Mouse (Mus musculus) limb, embryonic 10.5 days (tissue): ENCODE measurements around the gene Tram2. TPM values are rescaled to one million over a fixed set of nuclear protein-coding genes. Genes with fewer than 3 reads are reported as not detected.

ENCODE experiments used
- DNase-seq: peaks from one replicate; pipeline ENCODE4 v3.0.0-alpha.2; 2017; ENCODE audit warnings: low spot score
- H3K27ac ChIP-seq: fragments of 300-500 bp; sonication (generic); 2 replicates; pipeline ENCODE4 v1.5.1; 2016; ENCODE audit warnings: mild to moderate bottlenecking
- H3K27me3 ChIP-seq: fragments of 300-500 bp; sonication (generic); 2 replicates; pipeline ENCODE4 v1.6.1; 2016; ENCODE audit warnings: low read depth, mild to moderate bottlenecking; ENCODE audit not compliant: poor library complexity, severe bottlenecking
- H3K36me3 ChIP-seq: fragments of 300-500 bp; sonication (generic); 2 replicates; pipeline ENCODE4 v1.6.1; 2016; ENCODE audit warnings: mild to moderate bottlenecking, moderate library complexity
- H3K4me1 ChIP-seq: fragments of 300-500 bp; sonication (generic); 2 replicates; pipeline ENCODE4 v1.6.1; 2016
- H3K4me3 ChIP-seq: fragments of 300-500 bp; sonication (generic); 2 replicates; pipeline ENCODE4 v1.5.1; 2016; ENCODE audit warnings: mild to moderate bottlenecking, moderate library complexity
- H3K9me3 ChIP-seq: fragments of 300-500 bp; sonication (generic); replicated peaks from 2 replicates; pipeline ENCODE4 v1.6.1; 2016; ENCODE audit warnings: mild to moderate bottlenecking
- WGBS: fragments of 180-500 bp; shearing (Covaris S2); methylation state at CpG from one replicate; pipeline ENCODE4 v1.1.7; 2016; 5-methylcytosine and 5-hydroxymethylcytosine counted together
- polyA plus RNA-seq: library from polyadenylated mRNA; unstranded; fragments of >200 nt; fragmentation: Nextera tagmentation; extraction: Ambion mirVana; gene quantifications from 2 replicates; pipeline ENCODE4 v1.2.1, GENCODE M21; 2016

Tram2 gene
- polyA plus RNA-seq, 1 experiment from 2014 or later: 6.1 TPM

DNA sequence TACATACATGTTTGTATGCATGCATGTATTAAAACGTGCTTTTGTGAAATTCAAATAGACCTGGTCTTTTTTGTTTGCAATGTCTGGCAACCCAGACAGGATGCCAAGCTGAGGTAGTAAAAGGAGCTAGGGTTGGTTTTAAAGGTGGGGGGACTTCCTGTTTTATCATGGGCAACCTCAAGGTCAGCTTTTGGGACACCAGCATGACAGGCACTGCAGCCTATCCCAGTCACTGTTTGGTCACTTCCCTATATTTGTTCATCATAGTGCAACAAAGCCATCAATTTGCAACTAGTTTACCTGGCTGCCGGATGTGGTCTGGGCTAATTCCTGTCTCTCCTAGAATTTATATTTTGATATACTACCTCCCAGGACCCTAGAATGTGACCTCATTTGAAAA is 47.4 kb downstream of the Tram2 start:
- Histone ChIP-seq H3K4me3 (no peak overlapping the region), H3K27me3 (no peaks in the 10 kb centered on the region), H3K4me1 (peaks cover 7% of the 10 kb centered on the region), H3K36me3 (0 out of 2 replicates have a peak, but pooled peaks cover 7% of the 10 kb centered on the region), H3K9me3 (no peaks in the 10 kb centered on the region), H3K27ac (no peak overlapping the region)
- DNase-seq: no peak
- WGBS: 86% methylated on average over 2 of the region's 2 CpGs

- Histone ChIP-seq H3K27me3 (no peaks in the 10 kb centered on the region), H3K27ac (no peak overlapping the region), H3K4me1 (peaks cover 6% of the 10 kb centered on the region), H3K9me3 (no peaks in the 10 kb centered on the region), H3K36me3 (0 out of 2 replicates have a peak, but pooled peaks cover 3% of the 10 kb centered on the region), H3K4me3 (no peak overlapping the region)
- no peak for DNase-seq
- 98% methylated on average over 4 of the region's 4 CpGs for WGBS
Measured at GRCm38 (mm10) chr1:21029000-21029399, 50.0 kb downstream of the Tram2 start.

- Histone ChIP-seq H3K4me3 (no peak overlapping the region), H3K36me3 (0 out of 2 replicates have a peak, but pooled peaks cover 3% of the 10 kb centered on the region), H3K27ac (no peak overlapping the region), H3K9me3 (no peaks in the 10 kb centered on the region), H3K4me1 (no peaks in the 10 kb centered on the region), H3K27me3 (no peaks in the 10 kb centered on the region)
- no peak for DNase-seq
- 87% methylated on average over 7 of the region's 7 CpGs for WGBS
Measured at GRCm38 (mm10) chr1:21026534-21026933, 52.5 kb downstream of the Tram2 start.

DNA sequence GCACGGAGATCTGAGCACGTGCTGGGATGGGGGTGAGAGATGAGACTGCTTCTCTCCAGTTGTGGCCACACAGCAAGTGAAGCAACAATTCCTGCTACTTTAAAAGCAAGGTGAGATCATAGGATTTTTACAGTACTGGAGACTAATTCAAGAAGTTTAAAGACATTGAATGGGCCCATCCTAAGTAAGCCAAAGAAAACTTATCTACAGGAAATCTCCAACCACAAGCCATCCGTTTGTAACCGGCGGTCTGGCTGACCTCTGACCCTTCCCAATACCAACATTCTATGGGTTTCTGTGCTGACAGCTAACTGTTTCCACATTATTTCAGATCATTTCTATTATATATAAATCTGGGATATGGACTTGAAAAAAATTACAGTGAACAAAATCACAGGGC is 53.8 kb downstream of the Tram2 start:
- H3K27ac ChIP-seq: no peak overlapping the region
- 0 out of 2 replicates have a peak, but pooled peaks cover under 1% of the 10 kb centered on the region for H3K36me3 ChIP-seq
- DNase-seq: no peak
- no peaks in the 10 kb centered on the region for H3K9me3 ChIP-seq
- H3K4me1 ChIP-seq: no peaks in the 10 kb centered on the region
- 83% methylated on average over 5 of the region's 5 CpGs for whole genome bisulfite sequencing
- H3K27me3 ChIP-seq: no peaks in the 10 kb centered on the region
- no peak overlapping the region for H3K4me3 ChIP-seq

DNA sequence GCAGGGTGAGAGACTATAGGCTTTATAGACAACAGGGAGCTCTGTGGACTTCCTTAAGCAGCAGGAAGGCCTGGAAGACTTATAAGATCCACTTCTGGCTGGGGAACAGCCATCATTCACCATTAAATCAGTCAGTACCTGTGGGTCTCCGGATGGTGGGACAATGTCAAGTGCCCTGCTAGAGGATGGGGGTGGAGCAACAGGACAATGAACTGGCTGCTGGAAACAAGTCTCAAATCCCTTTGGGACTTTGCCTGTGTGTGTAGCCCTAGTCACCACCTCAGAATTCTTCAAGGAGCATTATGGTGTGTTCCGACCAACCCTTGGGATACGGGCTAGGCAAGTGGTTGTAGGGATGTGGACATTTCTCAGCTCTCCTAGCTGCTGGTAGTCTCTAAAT is 55.9 kb downstream of the Tram2 start:
- no peaks in the 10 kb centered on the region for H3K36me3 ChIP-seq
- no peaks in the 10 kb centered on the region for H3K4me1 ChIP-seq
- 86% methylated on average over 3 of the region's 3 CpGs for WGBS
- H3K27ac ChIP-seq: no peak overlapping the region
- no peak for DNase-seq
- H3K27me3 ChIP-seq: no peaks in the 10 kb centered on the region
- no peak overlapping the region for H3K4me3 ChIP-seq
- H3K9me3 ChIP-seq: no peaks in the 10 kb centered on the region

DNA sequence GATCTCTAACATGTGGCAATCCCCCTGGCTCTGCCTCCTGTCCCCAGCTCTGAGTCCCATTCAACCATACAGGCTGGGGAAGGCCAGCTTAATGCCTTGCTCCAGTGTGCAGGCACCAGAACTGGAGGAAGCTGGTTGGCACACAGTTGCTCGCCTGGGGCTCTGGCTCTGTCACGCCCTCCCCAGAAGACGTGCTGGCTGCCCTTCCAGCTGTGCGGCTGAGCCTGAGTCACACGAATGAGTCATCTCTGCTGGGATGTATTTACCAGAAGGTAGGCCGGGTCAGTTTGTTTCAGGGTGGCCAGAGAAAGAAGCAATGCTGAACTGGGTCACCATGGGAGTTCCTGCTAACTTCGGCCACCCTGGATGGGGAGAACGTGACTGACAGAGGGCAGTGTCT is 64.6 kb downstream of the Tram2 start:
- no peak overlapping the region for H3K4me3 ChIP-seq
- 74% methylated on average over 8 of the region's 8 CpGs for WGBS
- no peaks in the 10 kb centered on the region for H3K27me3 ChIP-seq
- H3K27ac ChIP-seq: no peak overlapping the region
- no peaks in the 10 kb centered on the region for H3K4me1 ChIP-seq
- H3K36me3 ChIP-seq: peaks cover 31% of the 10 kb centered on the region
- no peak for DNase-seq
- H3K9me3 ChIP-seq: no peaks in the 10 kb centered on the region

- Histone ChIP-seq H3K27ac (no peak overlapping the region), H3K9me3 (no peaks in the 10 kb centered on the region), H3K36me3 (peaks cover 46% of the 10 kb centered on the region), H3K4me3 (no peak overlapping the region), H3K4me1 (0 out of 2 replicates have a peak, but pooled peaks cover 3% of the 10 kb centered on the region), H3K27me3 (no peaks in the 10 kb centered on the region)
- 82% methylated on average over 6 of the region's 6 CpGs for WGBS
- no peak for DNase-seq
Measured at GRCm38 (mm10) chr1:21010282-21010800, 68.7 kb downstream of the Tram2 start.

DNA sequence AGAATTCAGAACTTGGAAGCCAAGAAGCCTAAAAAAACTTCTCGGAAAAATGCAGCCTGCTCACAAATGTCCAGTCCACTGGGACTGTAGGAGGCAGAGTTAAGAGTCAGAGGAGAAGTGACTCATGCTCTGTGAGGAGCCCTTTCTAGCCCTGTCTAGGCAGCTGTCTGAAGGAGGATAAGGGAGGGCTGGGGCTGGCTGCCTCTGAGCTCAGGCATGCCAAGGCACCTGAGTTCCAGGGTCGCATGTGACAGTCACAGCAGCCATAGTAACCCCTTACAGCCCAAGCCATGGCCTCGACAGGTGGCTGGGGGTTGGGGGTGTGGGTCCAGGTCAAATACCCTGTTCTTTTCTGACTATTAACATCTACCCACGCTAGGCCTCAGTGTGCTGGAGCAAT is 70.1 kb downstream of the Tram2 start:
- Histone ChIP-seq H3K27me3 (no peaks in the 10 kb centered on the region), H3K27ac (no peak overlapping the region), H3K9me3 (no peaks in the 10 kb centered on the region), H3K4me3 (no peak overlapping the region), H3K4me1 (0 out of 2 replicates have a peak, but pooled peaks cover 3% of the 10 kb centered on the region), H3K36me3 (peaks cover 52% of the 10 kb centered on the region)
- no peak for DNase-seq
- 74% methylated on average over 4 of the region's 4 CpGs for WGBS

DNA sequence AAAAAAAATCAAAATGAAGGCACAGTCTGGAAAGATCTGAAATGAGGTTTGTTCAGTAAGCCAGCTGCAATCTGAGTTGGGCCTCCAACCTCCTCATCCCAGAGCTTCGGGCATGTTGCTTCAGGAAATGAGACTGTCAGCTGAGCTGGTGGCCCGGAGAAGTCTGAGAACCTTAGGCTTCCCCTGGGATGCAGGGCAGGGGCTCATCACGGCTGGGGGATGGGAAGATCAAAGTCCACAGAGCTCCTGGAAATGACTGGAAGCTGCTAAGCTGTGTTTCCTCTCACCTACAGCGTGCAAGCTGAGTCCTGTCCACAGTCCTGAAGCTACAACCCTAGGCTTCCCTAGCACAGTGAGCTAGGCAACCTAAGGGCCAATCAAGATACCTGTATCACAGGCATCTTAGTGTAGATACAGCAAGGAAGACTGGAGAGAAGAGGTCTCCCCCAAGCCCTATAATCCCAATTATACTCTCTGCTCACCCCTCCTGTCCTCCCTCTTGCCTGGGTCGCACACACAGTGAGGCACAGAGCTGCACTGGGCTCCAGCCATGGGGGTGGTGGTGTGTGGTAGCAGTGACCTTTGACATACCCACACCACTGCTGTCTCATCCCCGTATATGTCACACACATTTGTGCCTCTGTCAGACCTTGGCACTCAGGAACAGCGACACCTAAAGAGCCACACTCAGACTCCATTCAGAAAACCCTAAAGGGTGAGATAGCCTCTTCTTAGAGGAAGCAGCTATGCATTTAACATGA is 70.9 kb downstream of the Tram2 start:
- DNase-seq: no peak
- Histone ChIP-seq H3K4me1 (0 out of 2 replicates have a peak, but pooled peaks cover 3% of the 10 kb centered on the region), H3K36me3 (peaks cover 59% of the 10 kb centered on the region), H3K27me3 (no peaks in the 10 kb centered on the region), H3K9me3 (no peaks in the 10 kb centered on the region), H3K4me3 (no peak overlapping the region), H3K27ac (no peak overlapping the region)
- 59% methylated on average over 7 of the region's 7 CpGs for WGBS

- H3K9me3 ChIP-seq: no peaks in the 10 kb centered on the region
- peaks cover 59% of the 10 kb centered on the region for H3K36me3 ChIP-seq
- 0 out of 2 replicates have a peak, but pooled peaks cover 3% of the 10 kb centered on the region for H3K4me1 ChIP-seq
- H3K27me3 ChIP-seq: no peaks in the 10 kb centered on the region
- no peak overlapping the region for H3K4me3 ChIP-seq
- 95% methylated on average over 5 of the region's 5 CpGs for WGBS
- H3K27ac ChIP-seq: no peak overlapping the region
- DNase-seq: no peak
Measured at GRCm38 (mm10) chr1:21006775-21007174, 72.3 kb downstream of the Tram2 start.

- 84% methylated on average over 8 of the region's 8 CpGs for WGBS
- no peaks in the 10 kb centered on the region for H3K9me3 ChIP-seq
- H3K36me3 ChIP-seq: peaks cover 63% of the 10 kb centered on the region
- H3K27ac ChIP-seq: no peak overlapping the region
- H3K27me3 ChIP-seq: no peaks in the 10 kb centered on the region
- 0 out of 2 replicates have a peak, but pooled peaks cover 3% of the 10 kb centered on the region for H3K4me1 ChIP-seq
- H3K4me3 ChIP-seq: no peak overlapping the region
- DNase-seq: no peak
Measured at GRCm38 (mm10) chr1:21004596-21004995, 74.4 kb downstream of the Tram2 start.

DNA sequence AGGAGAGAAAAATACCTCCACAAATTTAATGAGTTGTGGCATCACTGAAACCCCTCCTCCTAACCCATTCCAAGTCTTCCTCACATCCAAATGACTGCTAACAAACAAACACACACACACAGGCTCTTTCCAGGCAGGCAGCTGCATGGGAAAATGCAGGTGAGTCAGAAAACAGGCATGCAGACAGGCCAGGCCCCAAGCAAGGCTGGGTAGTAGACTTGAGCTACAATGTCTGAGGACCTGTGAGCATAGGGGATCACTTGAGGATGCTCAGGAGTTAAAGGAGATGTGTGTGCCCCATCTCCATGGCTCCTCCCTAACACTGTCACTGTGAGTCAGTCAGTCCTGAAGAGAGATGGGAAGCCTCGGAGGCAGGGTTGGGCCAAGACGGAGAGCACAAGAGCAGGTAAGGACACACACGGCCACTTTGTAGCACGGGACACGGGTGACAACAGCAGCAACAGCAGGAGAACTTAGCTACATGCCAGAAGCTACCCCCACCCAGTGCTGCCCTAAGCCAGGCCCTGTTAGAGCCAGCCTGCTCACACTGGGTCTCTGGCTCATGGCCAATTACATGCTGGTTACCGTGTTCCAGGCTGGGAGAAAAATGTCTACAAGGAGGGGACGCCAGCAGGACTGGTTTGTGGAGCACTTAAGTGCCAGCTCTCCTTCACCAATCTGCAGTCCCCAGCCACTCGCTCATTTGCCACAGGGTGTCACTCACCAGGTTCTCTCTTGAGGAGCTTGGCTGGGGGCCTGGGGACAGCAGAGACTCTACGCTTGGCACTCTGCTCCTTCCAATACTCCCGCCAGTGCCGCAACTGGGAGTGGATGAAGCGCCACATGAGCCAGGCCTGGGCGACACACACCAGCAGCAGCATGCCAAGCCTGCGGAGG is 76.5 kb downstream of the Tram2 start:
- DNase-seq: no peak
- peaks cover 71% of the 10 kb centered on the region for H3K36me3 ChIP-seq
- no peaks in the 10 kb centered on the region for H3K27me3 ChIP-seq
- WGBS: 93% methylated on average over 14 of the region's 14 CpGs
- no peak overlapping the region for H3K4me3 ChIP-seq
- no peak overlapping the region for H3K27ac ChIP-seq
- no peaks in the 10 kb centered on the region for H3K4me1 ChIP-seq
- H3K9me3 ChIP-seq: no peaks in the 10 kb centered on the region
